Mouse (Mus musculus) ES-Bruce4 (cell line): ENCODE measurements at regions not wholly inside any gene's neighbourhood (a gene's known extent, or its start where the extent isn't known, plus 50 kb on each side); places are given as distances from the start of the nearest gene placed in this dataset.

Source experiments
- H3K27ac ChIP-seq: 2 replicates; pipeline ENCODE4 v1.5.1; 2012; ENCODE audit warnings: low read length, inconsistent platforms; ENCODE audit not compliant: insufficient read depth
- H3K27me3 ChIP-seq: 2 replicates; pipeline ENCODE4 v1.6.1; 2012; ENCODE audit warnings: mild to moderate bottlenecking, low read length, inconsistent platforms; ENCODE audit not compliant: control insufficient read depth, poor library complexity, insufficient read depth, severe bottlenecking
- H3K36me3 ChIP-seq: 2 replicates; pipeline ENCODE4 v1.6.1; 2012; ENCODE audit warnings: inconsistent platforms, mild to moderate bottlenecking, low read length, moderate library complexity; ENCODE audit not compliant: control insufficient read depth, poor library complexity, insufficient read depth, severe bottlenecking
- H3K4me1 ChIP-seq: one replicate; pipeline ENCODE4 v1.8.1; 2011; ENCODE audit warnings: low read length; ENCODE audit not compliant: control insufficient read depth, insufficient read depth
- H3K4me3 ChIP-seq: 2 replicates; pipeline ENCODE4 v1.5.1; 2011; ENCODE audit warnings: low read depth, mild to moderate bottlenecking, low read length
- H3K9ac ChIP-seq: 2 replicates; pipeline ENCODE4 v1.6.1; 2012; ENCODE audit warnings: low read depth, mild to moderate bottlenecking, inconsistent platforms; ENCODE audit not compliant: poor library complexity, severe bottlenecking
- H3K9me3 ChIP-seq: replicated peaks from 2 replicates; pipeline ENCODE4 v1.6.1; 2012; ENCODE audit warnings: mild to moderate bottlenecking, low read length, inconsistent platforms; ENCODE audit not compliant: control insufficient read depth, poor library complexity, insufficient read depth, severe bottlenecking
- CTCF ChIP-seq: IDR thresholded peaks from one replicate; pipeline ENCODE4 v1.8.1; 2011; ENCODE audit warnings: low read depth, low read length
- EP300 ChIP-seq: IDR thresholded peaks from 2 replicates; pipeline ENCODE4 v1.6.1; 2011; ENCODE audit warnings: low read depth, low read length; ENCODE audit not compliant: insufficient read depth
- POLR2A ChIP-seq: IDR thresholded peaks from one replicate; pipeline ENCODE4 v1.8.1; 2011; ENCODE audit warnings: low read length; ENCODE audit not compliant: insufficient read depth

- Histone ChIP-seq H3K9me3 (no peaks in the 10 kb centered on the region), H3K9ac (no peak overlapping the region), H3K27ac (no peak overlapping the region), H3K36me3 (no peaks in the 10 kb centered on the region), H3K4me1 (no peaks in the 10 kb centered on the region), H3K4me3 (no peak overlapping the region), H3K27me3 (no peaks in the 10 kb centered on the region)
- TF ChIP-seq EP300 (no peak), POLR2A (no peak), CTCF (no peak)
Observed at GRCm38 (mm10) chr7:113069336-113069924, 115.7 kb downstream of the Rassf10 start.

GRCm38 (mm10) chr7:113071418-113071817, 117.7 kb downstream of the Rassf10 start:
- H3K27ac ChIP-seq, result no peak overlapping the region

GRCm38 (mm10) chr7:113073781-113074180, 120.0 kb downstream of the Rassf10 start:
- no peaks in the 10 kb centered on the region for H3K4me1 ChIP-seq
- H3K27ac ChIP-seq, result no peak overlapping the region
- no peaks in the 10 kb centered on the region for H3K27me3 ChIP-seq
- H3K9me3 ChIP-seq, result no peaks in the 10 kb centered on the region
- no peak overlapping the region for H3K9ac ChIP-seq
- no peak overlapping the region for H3K4me3 ChIP-seq
- no peaks in the 10 kb centered on the region for H3K36me3 ChIP-seq
- no peak for TF ChIP-seq POLR2A
- TF ChIP-seq CTCF, result no peak
- TF ChIP-seq EP300, result no peak

More at GRCm38 (mm10) chr7:113071418-113071817, 117.7 kb downstream of the Rassf10 start:
- Histone ChIP-seq H3K9ac (no peak overlapping the region), H3K27me3 (no peaks in the 10 kb centered on the region), H3K4me1 (no peaks in the 10 kb centered on the region), H3K36me3 (no peaks in the 10 kb centered on the region), H3K9me3 (no peaks in the 10 kb centered on the region), H3K4me3 (no peak overlapping the region)
- TF ChIP-seq EP300 (no peak), POLR2A (no peak), CTCF (no peak)

- no peaks in the 10 kb centered on the region for H3K36me3 ChIP-seq
- no peaks in the 10 kb centered on the region for H3K4me1 ChIP-seq
- no peaks in the 10 kb centered on the region for H3K9me3 ChIP-seq
- TF ChIP-seq POLR2A, result no peak
- no peak for TF ChIP-seq CTCF
- no peak for TF ChIP-seq EP300
- no peak overlapping the region for H3K9ac ChIP-seq
- H3K27ac ChIP-seq, result no peak overlapping the region
- no peak overlapping the region for H3K4me3 ChIP-seq
- no peaks in the 10 kb centered on the region for H3K27me3 ChIP-seq
Observed at GRCm38 (mm10) chr7:113075371-113075770, 121.6 kb downstream of the Rassf10 start.

- Histone ChIP-seq H3K27me3 (no peaks in the 10 kb centered on the region), H3K4me1 (no peaks in the 10 kb centered on the region), H3K36me3 (no peaks in the 10 kb centered on the region), H3K9me3 (no peaks in the 10 kb centered on the region), H3K9ac (no peak overlapping the region), H3K27ac (no peak overlapping the region), H3K4me3 (no peak overlapping the region)
- TF ChIP-seq POLR2A (no peak), CTCF (no peak), EP300 (no peak)
Observed at GRCm38 (mm10) chr7:113076243-113076642, 122.5 kb downstream of the Rassf10 start.

GRCm38 (mm10) chr7:113081120-113081519, 126.1 kb upstream of the Arntl start:
- Histone ChIP-seq H3K36me3 (no peaks in the 10 kb centered on the region), H3K9me3 (no peaks in the 10 kb centered on the region), H3K27ac (no peak overlapping the region), H3K9ac (no peak overlapping the region), H3K4me3 (no peak overlapping the region), H3K4me1 (peaks cover 6% of the 10 kb centered on the region), H3K27me3 (no peaks in the 10 kb centered on the region)
- TF ChIP-seq EP300, result no peak
- no peak for TF ChIP-seq POLR2A
- TF ChIP-seq CTCF, result no peak
